Mouse (Mus musculus) cerebellum, adult 2 months (tissue): ENCODE measurements at regions not wholly inside any gene's neighbourhood (a gene's known extent, or its start where the extent isn't known, plus 50 kb on each side); places are given as distances from the start of the nearest gene placed in this dataset.

ENCODE experiments used
- DNase-seq, 2 experiments: peaks; one replicate each; pipeline ENCODE4 v3.0.0; 2021
- H3K27ac ChIP-seq: fragments of 200-500 bp; 2 replicates; pipeline ENCODE4 v1.5.1; 2012; ENCODE audit warnings: low read length, control low read depth, inconsistent platforms; ENCODE audit not compliant: insufficient read depth
- H3K27me3 ChIP-seq: fragments of 200-500 bp; 2 replicates; pipeline ENCODE4 v1.6.1; 2012; ENCODE audit warnings: inconsistent platforms, mild to moderate bottlenecking, low read length, moderate library complexity; ENCODE audit not compliant: control insufficient read depth, insufficient read depth
- H3K4me1 ChIP-seq: fragments of 200-500 bp; 2 replicates; pipeline ENCODE4 v1.6.1; 2011; ENCODE audit warnings: low read length; ENCODE audit not compliant: control insufficient read depth, insufficient read depth
- H3K4me3 ChIP-seq: fragments of 200-500 bp; replicated peaks from 2 replicates; pipeline ENCODE3; 2011; ENCODE audit warnings: mild to moderate bottlenecking, low read depth, low read length, control low read depth; ENCODE audit not compliant: insufficient read depth
- CTCF ChIP-seq: fragments of 200-500 bp; IDR thresholded peaks from 2 replicates; pipeline ENCODE4 v1.5.1; 2011; ENCODE audit warnings: low read depth, mild to moderate bottlenecking, control low read depth, low read length, moderate library complexity, borderline replicate concordance; ENCODE audit not compliant: insufficient read depth
- POLR2A ChIP-seq: fragments of 200-500 bp; IDR thresholded peaks from 2 replicates; pipeline ENCODE4 v1.6.1; 2011; ENCODE audit warnings: low read length, control low read depth, borderline replicate concordance; ENCODE audit not compliant: insufficient read depth
- WGBS: fragments of 180-500 bp; shearing (Covaris S2); methylation state at CpG from one replicate; pipeline ENCODE4 v1.1.7; 2018; 5-methylcytosine and 5-hydroxymethylcytosine counted together

DNA sequence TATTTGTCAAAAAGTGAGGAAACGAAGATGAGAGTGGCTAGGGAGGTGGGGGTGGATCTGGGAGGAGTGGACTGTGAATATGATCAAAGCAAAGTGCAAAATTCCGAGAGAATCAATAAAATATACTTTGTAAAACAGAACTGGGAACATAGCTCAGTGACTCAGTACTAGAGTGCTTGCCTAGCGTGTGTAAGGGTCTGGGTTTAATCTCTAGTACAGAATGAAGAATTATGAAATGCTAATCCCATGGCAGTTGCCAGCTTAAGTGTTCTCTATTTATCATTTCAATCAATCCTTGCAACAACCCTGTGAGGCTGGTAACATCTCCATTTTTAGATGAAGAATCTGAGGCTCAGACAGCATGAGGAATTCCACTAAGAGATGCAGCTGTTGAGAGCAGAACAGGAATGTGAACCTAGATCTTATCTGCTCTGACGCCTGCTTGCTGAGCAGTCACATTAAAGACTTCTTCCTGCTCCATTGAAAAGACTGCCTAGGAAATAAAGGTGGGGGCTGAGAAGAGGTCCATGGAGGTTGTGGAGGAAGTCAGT is 152.5 kb downstream of the Nr2f2 start:
- H3K27ac ChIP-seq = no peak overlapping the region
- 69% methylated on average over 4 of the region's 4 CpGs for WGBS
- no peak for DNase-seq
- H3K4me1 ChIP-seq = no peaks in the 10 kb centered on the region
- H3K27me3 ChIP-seq = no peaks in the 10 kb centered on the region
- no peak overlapping the region for H3K4me3 ChIP-seq
- TF ChIP-seq POLR2A (no peak), CTCF (no peak)

DNA sequence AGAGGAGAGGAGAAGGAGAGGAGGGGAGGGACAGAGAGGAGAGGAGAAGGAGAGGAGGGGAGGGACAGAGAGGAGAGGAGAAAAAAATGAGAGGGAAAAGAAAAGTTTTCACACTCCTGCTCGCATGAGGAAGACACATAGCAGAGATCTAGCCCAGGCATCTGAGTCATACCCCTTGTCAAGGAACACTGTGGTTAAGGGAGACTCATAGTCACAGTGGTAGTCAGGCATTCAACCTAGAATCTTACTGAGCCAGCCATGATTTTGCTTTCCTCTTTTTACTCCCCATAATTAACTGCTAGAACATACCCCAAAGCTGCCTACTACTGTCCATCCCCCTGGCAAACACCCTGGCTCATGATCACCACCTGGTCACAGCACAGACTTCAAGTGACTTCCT is 160.6 kb downstream of the Nr2f2 start:
- Histone ChIP-seq H3K27me3 (no peaks in the 10 kb centered on the region), H3K27ac (no peak overlapping the region), H3K4me1 (no peaks in the 10 kb centered on the region), H3K4me3 (no peak overlapping the region)
- WGBS = 89% methylated on average over 1 of the region's 1 CpGs
- no peak for TF ChIP-seq CTCF
- DNase-seq = no peak

DNA sequence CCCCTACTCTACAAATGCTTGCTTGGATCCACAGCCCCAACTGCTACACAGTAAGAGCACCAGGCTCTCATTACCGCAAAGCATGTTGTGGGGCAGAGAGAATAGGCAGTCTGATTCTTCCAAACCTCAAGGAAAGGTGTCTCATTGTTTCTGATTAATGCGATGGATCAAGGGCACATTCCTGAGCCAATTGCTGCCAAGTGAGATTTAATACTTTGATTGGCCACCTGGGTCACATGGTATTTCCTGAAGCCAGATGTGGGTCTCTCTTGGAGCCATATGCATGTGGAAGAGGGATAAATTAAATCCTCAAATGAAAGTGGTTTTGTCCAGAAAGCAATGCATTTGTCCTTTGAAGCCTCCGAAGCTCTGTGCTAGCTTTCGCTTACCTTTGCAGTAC is 166.3 kb downstream of the Nr2f2 start:
- DNase-seq = no peak
- Histone ChIP-seq H3K4me3 (no peak overlapping the region), H3K27ac (no peak overlapping the region), H3K27me3 (no peaks in the 10 kb centered on the region), H3K4me1 (no peaks in the 10 kb centered on the region)
- 93% methylated on average over 4 of the region's 4 CpGs for WGBS
- TF ChIP-seq POLR2A = no peak
- no peak for TF ChIP-seq CTCF

DNA sequence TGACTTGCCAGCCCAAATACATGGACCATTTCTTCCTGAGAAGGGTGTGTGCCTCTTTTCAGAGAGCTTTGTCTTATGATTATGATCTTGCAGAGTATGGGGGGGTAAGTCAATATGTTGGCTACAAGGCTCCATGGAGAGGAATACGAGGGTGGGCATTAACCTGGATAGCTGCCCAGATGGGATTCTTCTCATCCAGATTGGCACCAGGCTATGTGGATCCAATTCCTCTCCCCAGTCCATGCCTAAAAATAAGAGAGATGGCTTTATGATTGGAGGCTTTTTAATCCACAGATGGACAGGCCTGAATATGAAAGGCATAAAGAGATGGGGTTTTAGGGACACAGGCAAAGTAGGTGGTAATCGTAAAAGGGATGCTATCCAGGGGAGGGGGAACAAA is 187.6 kb downstream of the Nr2f2 start:
- DNase-seq = no peak
- 28% methylated on average over 2 of the region's 2 CpGs for WGBS
- no peaks in the 10 kb centered on the region for H3K4me1 ChIP-seq
- no peak overlapping the region for H3K4me3 ChIP-seq
- H3K27ac ChIP-seq = no peak overlapping the region
- no peak for TF ChIP-seq CTCF
- H3K27me3 ChIP-seq = peaks cover 2% of the 10 kb centered on the region; the same call in 1 of the 2 replicates

- peaks cover 2% of the 10 kb centered on the region; the same call in 1 of the 2 replicates for H3K27me3 ChIP-seq
- no peak for DNase-seq
- WGBS = 64% methylated on average over 2 of the region's 2 CpGs
- TF ChIP-seq POLR2A = no peak
- no peak for TF ChIP-seq CTCF
- no peak overlapping the region for H3K27ac ChIP-seq
- no peaks in the 10 kb centered on the region for H3K4me1 ChIP-seq
- H3K4me3 ChIP-seq = no peak overlapping the region
Measured at GRCm38 (mm10) chr7:70178006-70178405, 188.5 kb downstream of the Nr2f2 start.

- H3K4me1 ChIP-seq = no peaks in the 10 kb centered on the region
- DNase-seq = no peak
- no peak overlapping the region for H3K4me3 ChIP-seq
- 23% methylated on average over 16 of the region's 16 CpGs for WGBS
- no peak for TF ChIP-seq POLR2A
- no peak for TF ChIP-seq CTCF
- no peak overlapping the region for H3K27ac ChIP-seq
- H3K27me3 ChIP-seq = peaks cover 2% of the 10 kb centered on the region; the same call in 1 of the 2 replicates
Measured at GRCm38 (mm10) chr7:70176686-70177259, 189.8 kb downstream of the Nr2f2 start.

DNA sequence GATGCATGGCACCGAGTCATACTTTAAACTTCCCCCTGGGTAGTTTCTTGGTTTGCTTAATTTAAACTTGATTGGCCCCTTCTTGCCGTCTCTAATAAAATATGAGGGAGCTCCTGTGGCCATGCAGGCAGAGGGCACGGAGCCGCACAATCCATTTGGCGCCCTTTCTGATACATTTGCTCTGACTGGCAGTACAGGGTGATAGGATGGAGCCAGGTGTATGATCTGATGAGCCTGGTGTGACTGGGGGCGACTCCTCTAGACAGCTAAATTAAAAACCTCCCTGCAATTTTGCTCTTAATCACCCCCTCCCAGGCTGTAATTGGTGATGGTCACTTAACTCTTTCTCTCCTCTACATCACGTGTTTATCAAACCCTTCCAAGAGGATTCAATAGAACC is 190.4 kb downstream of the Nr2f2 start:
- no peak overlapping the region for H3K4me3 ChIP-seq
- peaks cover 2% of the 10 kb centered on the region; the same call in 1 of the 2 replicates for H3K27me3 ChIP-seq
- WGBS = 43% methylated on average over 7 of the region's 7 CpGs
- TF ChIP-seq POLR2A = no peak
- no peak for TF ChIP-seq CTCF
- no peak for DNase-seq
- no peak overlapping the region for H3K27ac ChIP-seq
- no peaks in the 10 kb centered on the region for H3K4me1 ChIP-seq

DNA sequence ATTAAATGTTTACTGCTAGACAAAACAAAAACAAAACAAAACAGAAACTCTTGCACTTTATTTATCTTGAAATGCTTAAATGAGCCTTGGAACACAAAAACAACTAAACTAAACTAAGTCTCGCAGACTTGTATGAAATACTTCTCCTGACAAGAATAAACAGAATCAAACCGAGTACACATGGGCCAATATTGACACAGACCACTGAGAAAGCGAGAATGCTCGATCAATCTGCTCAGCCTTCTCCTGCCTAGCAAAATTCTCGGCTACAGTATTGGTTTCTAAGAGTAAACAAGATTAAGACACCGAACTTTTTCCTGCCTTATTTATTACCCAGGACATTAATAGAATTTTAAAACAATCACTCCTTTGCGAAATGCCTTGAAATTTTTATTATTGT is 194.1 kb downstream of the Nr2f2 start:
- Histone ChIP-seq H3K27ac (no peak overlapping the region), H3K27me3 (peaks cover 2% of the 10 kb centered on the region; the same call in 1 of the 2 replicates), H3K4me3 (no peak overlapping the region), H3K4me1 (no peaks in the 10 kb centered on the region)
- no peak for DNase-seq
- WGBS = 42% methylated on average over 7 of the region's 7 CpGs
- TF ChIP-seq CTCF (no peak), POLR2A (no peak)
